Mouse (Mus musculus): Measurements from ENCODE around the gene Aebp1. TPM values are rescaled to one million over a fixed set of nuclear protein-coding genes. Genes with fewer than 3 reads are reported as not detected.
"Not testable (repeated sequence)": the region's sequence is repeated elsewhere in the genome, so short reads cannot be mapped to it uniquely, and the experiment has no call there.

Aebp1 gene
- polyA plus RNA-seq, 1 experiment from 2014 or later, result 38.1 TPM

DNA sequence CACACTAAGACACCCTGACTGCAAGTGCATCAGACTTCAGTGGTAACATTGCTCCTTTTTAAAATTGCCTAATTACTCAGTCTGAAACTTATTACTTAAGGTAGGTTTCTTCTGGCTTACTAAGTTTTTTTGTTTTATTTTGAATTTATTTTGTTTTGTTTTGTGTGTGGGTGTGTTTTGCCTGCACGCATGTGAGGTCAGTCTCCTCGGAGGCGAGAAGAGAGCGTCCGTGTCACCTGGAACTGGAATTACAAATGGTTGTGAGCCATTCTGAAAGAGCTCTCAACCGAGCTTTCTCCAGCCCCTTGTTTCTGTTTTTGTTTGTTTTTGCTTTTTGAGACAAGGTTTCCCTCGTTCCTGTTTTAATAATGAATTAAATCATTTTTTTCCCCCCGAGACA, 16.9 kb downstream of the Aebp1 start:
- ATAC-seq (ENCODE audit: low FRiP score, low read depth), result no peak
- Histone ChIP-seq H3K36me3 (peaks cover 31% of the 10 kb centered on the region), H3K9ac (peak overlapping the region; percentile 69), H3K27ac (peak overlapping the region; percentile 93), H3K4me1 (peaks cover 27% of the 10 kb centered on the region), H3K4me3 (peak overlapping the region; percentile 68), H3K9me3 (no peaks in the 10 kb centered on the region), H3K27me3 (no peaks in the 10 kb centered on the region), H3K4me2 (replicated peaks) (peak overlapping the region; percentile 84)
- 44% methylated on average over 8 of the region's 8 CpGs for WGBS

GRCm38 (mm10) chr11:5879905-5880304, 18.2 kb downstream of the Aebp1 start:
- Histone ChIP-seq H3K4me2 (replicated peaks) (no peak overlapping the region), H3K27ac (no peak overlapping the region), H3K9me3 (no peaks in the 10 kb centered on the region), H3K27me3 (no peaks in the 10 kb centered on the region), H3K36me3 (peaks cover 19% of the 10 kb centered on the region), H3K4me3 (no peak overlapping the region), H3K4me1 (peaks cover 32% of the 10 kb centered on the region), H3K9ac (no peak overlapping the region)
- WGBS, result 54% methylated on average over 5 of the region's 5 CpGs
- no peak for ATAC-seq (ENCODE audit: low FRiP score, low read depth)

- Histone ChIP-seq H3K27ac (no peak overlapping the region), H3K36me3 (no peaks in the 10 kb centered on the region), H3K27me3 (no peaks in the 10 kb centered on the region), H3K4me2 (replicated peaks) (no peak overlapping the region), H3K9ac (no peak overlapping the region), H3K4me1 (peaks cover 28% of the 10 kb centered on the region), H3K4me3 (no peak overlapping the region), H3K9me3 (no peaks in the 10 kb centered on the region)
- 68% methylated on average over 8 of the region's 8 CpGs for WGBS
- no peak for ATAC-seq (ENCODE audit: low FRiP score, low read depth)
Measured at GRCm38 (mm10) chr11:5882518-5882917, 20.8 kb downstream of the Aebp1 start.

DNA sequence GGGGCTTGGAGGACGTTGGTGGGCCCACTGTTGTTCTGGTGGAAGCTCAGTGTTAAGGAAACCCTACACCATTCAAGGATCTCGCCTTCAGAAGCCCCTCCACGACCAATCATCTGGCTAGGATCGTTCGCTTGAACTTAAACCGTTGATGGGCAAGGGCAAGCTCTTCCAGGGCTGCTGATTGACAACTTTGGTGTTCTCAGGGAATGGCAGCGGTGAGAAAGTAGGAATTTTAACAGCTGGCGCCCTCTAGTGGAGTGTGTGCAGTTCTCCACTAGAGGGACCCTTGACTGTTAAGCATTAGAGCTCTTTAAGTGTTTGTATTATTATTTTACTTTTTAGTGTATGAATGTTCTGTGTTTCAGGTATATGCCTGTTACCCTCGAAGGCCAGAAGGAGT, 24.4 kb downstream of the Aebp1 start:
- Histone ChIP-seq H3K27ac (no peak overlapping the region; the same call in 1 of the 2 replicates), H3K27me3 (no peaks in the 10 kb centered on the region)
- WGBS, result 18% methylated on average over 9 of the region's 9 CpGs

DNA sequence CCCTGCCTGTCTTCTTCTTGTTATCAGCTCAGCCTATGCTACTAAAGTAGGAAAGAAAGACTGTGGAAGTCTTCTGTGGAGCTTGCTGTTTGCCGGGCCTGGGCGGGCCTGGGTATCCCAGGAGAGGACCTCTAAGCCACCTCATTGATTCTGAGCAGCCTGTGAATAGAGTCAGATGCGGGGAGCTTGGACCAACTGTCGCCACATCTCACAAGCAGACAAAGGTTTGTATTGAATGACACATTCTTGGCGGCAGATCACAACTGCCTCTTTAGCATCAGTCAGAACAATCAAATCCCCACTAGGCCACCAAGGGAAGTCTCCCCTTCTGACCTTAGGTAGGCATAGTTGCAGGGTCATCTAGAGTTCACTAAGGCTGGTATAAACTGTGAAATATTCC, 25.5 kb downstream of the Aebp1 start:
- H3K9me3 ChIP-seq, result no peaks in the 10 kb centered on the region
- H3K27ac ChIP-seq, result peak overlapping the region; percentile 39; the same call in 1 of the 2 replicates
- H3K4me3 ChIP-seq, result no peak overlapping the region
- H3K36me3 ChIP-seq, result no peaks in the 10 kb centered on the region
- no peak for ATAC-seq (ENCODE audit: low FRiP score, low read depth)
- H3K4me1 ChIP-seq, result peaks cover 54% of the 10 kb centered on the region
- H3K9ac ChIP-seq, result no peak overlapping the region
- no peak overlapping the region for H3K4me2 ChIP-seq (replicated peaks)
- H3K27me3 ChIP-seq, result no peaks in the 10 kb centered on the region
- WGBS, result 63% methylated on average over 5 of the region's 5 CpGs

More for the DNA sequence above, 24.4 kb downstream of the Aebp1 start:
- peaks cover 44% of the 10 kb centered on the region for H3K4me1 ChIP-seq
- no peaks in the 10 kb centered on the region for H3K9me3 ChIP-seq
- H3K4me2 ChIP-seq (replicated peaks), result no peak overlapping the region
- 0 out of 2 replicates have a peak, but pooled peaks have one; percentile 24 for ATAC-seq (ENCODE audit: low FRiP score, low read depth)
- no peak overlapping the region for H3K4me3 ChIP-seq
- no peaks in the 10 kb centered on the region for H3K36me3 ChIP-seq
- no peak overlapping the region for H3K9ac ChIP-seq

DNA sequence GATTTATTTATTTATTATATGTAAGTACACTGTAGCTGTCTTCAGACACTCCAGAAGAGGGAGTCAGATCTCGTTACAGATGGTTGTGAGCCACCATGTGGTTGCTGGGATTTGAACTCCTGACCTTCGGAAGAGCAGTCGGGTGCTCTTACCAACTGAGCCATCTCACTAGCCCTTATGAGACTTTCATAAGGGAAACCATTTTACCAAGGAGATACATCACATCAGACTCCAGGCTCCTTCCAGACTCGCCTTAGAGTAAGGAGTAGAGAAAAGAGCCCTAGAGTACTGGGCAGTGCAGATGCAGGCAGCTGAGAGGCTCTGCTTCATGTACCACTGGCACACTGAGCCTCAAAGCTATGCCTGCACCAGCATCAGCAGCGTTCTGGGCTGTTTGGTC, 26.8 kb downstream of the Aebp1 start:
- ATAC-seq (ENCODE audit: low FRiP score, low read depth); H3K36me3 ChIP-seq; H3K4me2 ChIP-seq (replicated peaks); H3K9ac ChIP-seq; H3K9me3 ChIP-seq; H3K4me3 ChIP-seq; H3K27me3 ChIP-seq: not testable (repeated sequence)
- H3K4me1 ChIP-seq, result peaks cover 61% of the 10 kb centered on the region
- WGBS, result 38% methylated on average over 5 of the region's 5 CpGs
- peak overlapping the region; percentile 6; the same call in 1 of the 2 replicates for H3K27ac ChIP-seq

DNA sequence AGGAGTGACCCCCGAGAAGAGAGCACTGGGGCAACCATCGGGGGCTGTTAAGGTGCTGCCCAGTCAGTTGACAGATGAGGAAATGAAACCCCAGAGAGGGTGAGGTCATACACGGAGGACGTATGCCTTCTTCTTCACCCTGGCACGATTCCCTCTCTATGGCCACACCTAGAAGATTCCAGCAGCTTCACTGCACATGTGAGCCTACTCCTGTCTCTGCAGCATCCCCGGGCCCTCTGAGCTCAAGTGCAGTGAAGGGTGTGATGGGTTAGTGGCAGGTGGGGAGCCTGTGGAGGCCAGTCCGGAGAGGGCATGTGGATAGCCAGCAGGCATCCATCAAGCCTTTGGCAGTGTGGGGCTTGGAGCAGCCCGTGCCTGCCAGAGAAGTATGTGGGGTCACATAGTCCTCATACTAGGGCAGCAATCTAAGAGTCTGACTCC, 30.4 kb downstream of the Aebp1 start:
- Histone ChIP-seq H3K27ac (no peak overlapping the region), H3K4me2 (replicated peaks) (no peak overlapping the region), H3K27me3 (peaks cover 11% of the 10 kb centered on the region), H3K4me1 (peaks cover 49% of the 10 kb centered on the region), H3K9ac (peak overlapping the region; percentile 48), H3K36me3 (no peaks in the 10 kb centered on the region), H3K4me3 (no peak overlapping the region), H3K9me3 (no peaks in the 10 kb centered on the region)
- 47% methylated on average over 8 of the region's 8 CpGs for WGBS
- ATAC-seq (ENCODE audit: low FRiP score, low read depth), result no peak; the same call in 1 of the 2 replicates

GRCm38 (mm10) chr11:5892810-5893368, 31.1 kb downstream of the Aebp1 start:
- no peak overlapping the region for H3K9ac ChIP-seq

GRCm38 (mm10) chr11:5893807-5894206, 32.1 kb downstream of the Aebp1 start:
- WGBS, result 58% methylated on average over 6 of the region's 6 CpGs
- Histone ChIP-seq H3K27ac (no peak overlapping the region), H3K27me3 (peaks cover 28% of the 10 kb centered on the region), H3K4me1 (peaks cover 47% of the 10 kb centered on the region), H3K9me3 (no peaks in the 10 kb centered on the region), H3K4me2 (replicated peaks) (no peak overlapping the region), H3K9ac (no peak overlapping the region), H3K4me3 (no peak overlapping the region), H3K36me3 (no peaks in the 10 kb centered on the region)
- ATAC-seq (ENCODE audit: low FRiP score, low read depth), result no peak

More at GRCm38 (mm10) chr11:5892810-5893368, 31.1 kb downstream of the Aebp1 start:
- 27% methylated on average over 4 of the region's 4 CpGs for WGBS
- Histone ChIP-seq H3K36me3 (no peaks in the 10 kb centered on the region), H3K27ac (no peak overlapping the region), H3K4me2 (replicated peaks) (no peak overlapping the region), H3K4me1 (peaks cover 51% of the 10 kb centered on the region), H3K4me3 (no peak overlapping the region), H3K9me3 (no peaks in the 10 kb centered on the region), H3K27me3 (peaks cover 19% of the 10 kb centered on the region)
- no peak for ATAC-seq (ENCODE audit: low FRiP score, low read depth)

DNA sequence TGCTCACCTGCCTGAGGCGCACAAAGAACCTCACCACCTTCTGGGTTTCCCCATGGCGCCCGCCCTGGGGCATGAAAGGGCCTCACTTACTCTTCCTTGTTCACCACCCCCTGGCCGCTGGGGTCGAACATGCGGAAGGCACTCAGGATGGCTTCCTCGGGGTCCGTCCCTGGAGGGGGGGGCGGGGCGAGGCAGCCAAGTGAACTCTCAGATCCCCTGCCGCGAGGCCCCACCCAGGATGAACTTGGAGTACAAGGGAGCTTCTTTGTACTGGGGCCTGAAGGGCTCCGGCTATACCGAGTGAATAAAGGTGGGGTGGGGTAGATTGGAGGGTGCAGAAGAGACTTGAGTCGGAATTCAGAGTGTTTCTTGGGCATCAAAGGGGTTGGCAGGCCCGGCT, 35.5 kb downstream of the Aebp1 start:
- ATAC-seq (ENCODE audit: low FRiP score, low read depth), result no peak
- peaks cover 47% of the 10 kb centered on the region for H3K27me3 ChIP-seq
- H3K4me1 ChIP-seq, result peaks cover 33% of the 10 kb centered on the region
- H3K9me3 ChIP-seq, result no peaks in the 10 kb centered on the region
- 19% methylated on average over 15 of the region's 16 CpGs for WGBS
- no peaks in the 10 kb centered on the region for H3K36me3 ChIP-seq
- no peak overlapping the region for H3K4me3 ChIP-seq
- no peak overlapping the region; the same call in 1 of the 2 replicates for H3K4me2 ChIP-seq (replicated peaks)
- no peak overlapping the region for H3K27ac ChIP-seq
- no peak overlapping the region for H3K9ac ChIP-seq

- 19% methylated on average over 10 of the region's 10 CpGs for WGBS
- no peak; the same call in 1 of the 2 replicates for ATAC-seq (ENCODE audit: low FRiP score, low read depth)
- peaks cover 33% of the 10 kb centered on the region for H3K4me1 ChIP-seq
- no peak overlapping the region for H3K9ac ChIP-seq
- no peaks in the 10 kb centered on the region for H3K9me3 ChIP-seq
- H3K27ac ChIP-seq, result no peak overlapping the region
- no peak overlapping the region for H3K4me2 ChIP-seq (replicated peaks)
- H3K27me3 ChIP-seq, result peaks cover 49% of the 10 kb centered on the region
- H3K36me3 ChIP-seq, result no peaks in the 10 kb centered on the region
- H3K4me3 ChIP-seq, result no peak overlapping the region
Measured at GRCm38 (mm10) chr11:5897839-5898238, 36.1 kb downstream of the Aebp1 start.

GRCm38 (mm10) chr11:5898531-5898930, 36.8 kb downstream of the Aebp1 start, which contains the start of gene Myl7:
TSS of gene Myl7 (minus strand) at chr11:5898782.
- WGBS, result 60% methylated on average over 5 of the region's 5 CpGs
- Histone ChIP-seq H3K27me3 (peaks cover 51% of the 10 kb centered on the region), H3K9me3 (no peaks in the 10 kb centered on the region), H3K27ac (no peak within 1 kb of the TSS), H3K4me3 (no peak within 1 kb of the TSS), H3K36me3 (no peaks in the 10 kb centered on the region), H3K4me2 (replicated peaks) (no peak within 1 kb of the TSS), H3K9ac (no peak within 1 kb of the TSS), H3K4me1 (peaks cover 35% of the 10 kb centered on the region)
- no peak for ATAC-seq (ENCODE audit: low FRiP score, low read depth)

- Histone ChIP-seq H3K4me3 (no peak overlapping the region), H3K27ac (no peak overlapping the region), H3K9me3 (no peaks in the 10 kb centered on the region), H3K9ac (no peak overlapping the region), H3K27me3 (peaks cover 51% of the 10 kb centered on the region), H3K36me3 (no peaks in the 10 kb centered on the region), H3K4me2 (replicated peaks) (no peak overlapping the region), H3K4me1 (peaks cover 41% of the 10 kb centered on the region)
- WGBS, result 86% methylated on average over 10 of the region's 10 CpGs
- ATAC-seq (ENCODE audit: low FRiP score, low read depth), result no peak
Measured at GRCm38 (mm10) chr11:5899286-5899685, 37.5 kb downstream of the Aebp1 start.

All from limb, embryonic 13.5 days (tissue).